Mouse (Mus musculus) kidney, embryonic 16.5 days (tissue): ENCODE data around the gene Zfp64. TPM values are rescaled to one million over a fixed set of nuclear protein-coding genes. Genes with fewer than 3 reads are reported as not detected.
A peak's percentile ranks its signal among the peaks of the same experiment; 100 is the strongest.

Experiments used
- ATAC-seq: fragments of 200-750 bp; cut with Nextera tagmentation; 2 replicates; pipeline ENCODE4 v1.8.0; 2017; ENCODE audit warnings: moderate TSS enrichment; ENCODE audit not compliant: low FRiP score, low TSS enrichment
- H3K27ac ChIP-seq: fragments of 300-500 bp; sonication (generic); 2 replicates; pipeline ENCODE4 v1.5.1; 2014; ENCODE audit warnings: low read length
- H3K27me3 ChIP-seq: fragments of 300-500 bp; sonication (generic); 2 replicates; pipeline ENCODE4 v1.6.1; 2014; ENCODE audit warnings: low read length, control low read depth, mixed read lengths; ENCODE audit not compliant: insufficient read depth
- H3K36me3 ChIP-seq: fragments of 300-500 bp; sonication (generic); 2 replicates; pipeline ENCODE4 v1.6.1; 2014; ENCODE audit warnings: low read length, control low read depth, mixed read lengths; ENCODE audit not compliant: insufficient read depth
- H3K4me1 ChIP-seq: fragments of 300-500 bp; sonication (generic); 2 replicates; pipeline ENCODE4 v1.6.1; 2014; ENCODE audit warnings: low read length, control low read depth, mixed read lengths; ENCODE audit not compliant: insufficient read depth
- H3K4me2 ChIP-seq: fragments of 300-500 bp; sonication (generic); replicated peaks from 2 replicates; pipeline ENCODE4 v1.6.1; 2014; ENCODE audit warnings: low read depth, low read length
- H3K4me3 ChIP-seq: fragments of 300-500 bp; sonication (generic); 2 replicates; pipeline ENCODE4 v1.5.1; 2014; ENCODE audit warnings: mild to moderate bottlenecking, low read length
- H3K9ac ChIP-seq: fragments of 300-500 bp; sonication (generic); replicated peaks from 2 replicates; pipeline ENCODE4 v1.6.1; 2014; ENCODE audit warnings: low read length
- H3K9me3 ChIP-seq: fragments of 300-500 bp; sonication (generic); 2 replicates; pipeline ENCODE4 v1.6.1; 2016; ENCODE audit warnings: low read length, control low read depth
- WGBS: fragments of 180-500 bp; shearing (Covaris S2); extraction: QIAGEN DNeasy Blood & Tissue Kit; methylation state at CpG from one replicate; pipeline ENCODE4 v1.1.7; 2014; 5-methylcytosine and 5-hydroxymethylcytosine counted together
- polyA plus RNA-seq: library from polyadenylated mRNA; unstranded; fragments of >200 nt; fragmentation: Nextera tagmentation; extraction: Ambion mirVana; gene quantifications from 2 replicates; pipeline ENCODE4 v1.2.1, GENCODE M21; 2015

Zfp64 gene
- polyA plus RNA-seq, 1 experiment from 2014 or later: 30.1 TPM

DNA sequence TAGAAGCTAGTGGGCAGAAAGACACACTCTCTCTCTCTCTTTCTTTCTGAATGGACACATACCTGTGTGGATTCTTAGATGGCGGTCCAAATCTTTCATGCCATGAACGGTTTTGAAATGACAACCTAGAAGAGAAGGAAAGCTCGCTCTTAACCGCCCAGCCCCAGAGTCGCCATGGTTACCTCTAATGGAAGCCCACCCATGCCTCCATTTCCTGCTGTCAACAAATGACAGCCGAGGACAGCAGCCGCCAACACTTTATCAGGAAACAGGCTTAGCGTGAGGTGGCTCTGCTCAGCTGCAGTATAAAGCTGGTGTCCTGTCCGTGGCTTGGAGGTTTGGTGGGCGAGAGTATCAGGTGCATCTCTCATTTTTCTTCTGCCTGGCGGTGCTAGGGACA lies 49.4 kb downstream of the Zfp64 start:
- peaks cover 9% of the 10 kb centered on the region for H3K27me3 ChIP-seq
- no peak overlapping the region for H3K9ac ChIP-seq
- ATAC-seq: no peak
- 58% methylated on average over 11 of the region's 11 CpGs for WGBS
- H3K4me3 ChIP-seq: no peak overlapping the region
- H3K36me3 ChIP-seq: no peaks in the 10 kb centered on the region
- no peaks in the 10 kb centered on the region for H3K9me3 ChIP-seq
- H3K4me1 ChIP-seq: peaks cover 3% of the 10 kb centered on the region
- no peak overlapping the region for H3K27ac ChIP-seq
- H3K4me2 ChIP-seq: no peak overlapping the region

GRCm38 (mm10) chr2:168904846-168905245 lies 50.5 kb downstream of the Zfp64 start:
- H3K36me3 ChIP-seq: no peaks in the 10 kb centered on the region
- H3K9ac ChIP-seq: no peak overlapping the region
- no peaks in the 10 kb centered on the region for H3K4me1 ChIP-seq
- no peak overlapping the region for H3K4me2 ChIP-seq
- H3K27ac ChIP-seq: no peak overlapping the region
- ATAC-seq: no peak
- WGBS: 78% methylated on average over 3 of the region's 3 CpGs
- H3K27me3 ChIP-seq: no peaks in the 10 kb centered on the region
- H3K4me3 ChIP-seq: no peak overlapping the region
- H3K9me3 ChIP-seq: no peaks in the 10 kb centered on the region

- H3K4me3 ChIP-seq: no peak overlapping the region
- WGBS: 16% methylated on average over 9 of the region's 9 CpGs
These were observed 51.2 kb downstream of the Zfp64 start for GRCm38 (mm10) chr2:168904188-168904587.

GRCm38 (mm10) chr2:168902634-168903033 lies 52.8 kb downstream of the Zfp64 start:
- WGBS: 31% methylated on average over 8 of the region's 8 CpGs
- ATAC-seq: no peak

More at GRCm38 (mm10) chr2:168904188-168904587, 51.2 kb downstream of the Zfp64 start:
- no peak overlapping the region for H3K9ac ChIP-seq
- no peak overlapping the region for H3K27ac ChIP-seq
- no peaks in the 10 kb centered on the region for H3K36me3 ChIP-seq
- ATAC-seq: peak; percentile 67; the same call in 1 of the 2 replicates
- H3K4me1 ChIP-seq: no peaks in the 10 kb centered on the region
- H3K27me3 ChIP-seq: no peaks in the 10 kb centered on the region
- no peaks in the 10 kb centered on the region for H3K9me3 ChIP-seq
- no peak overlapping the region for H3K4me2 ChIP-seq

GRCm38 (mm10) chr2:168897906-168898305 lies 57.5 kb downstream of the Zfp64 start:
- no peak for ATAC-seq
- whole genome bisulfite sequencing: 77% methylated on average over 7 of the region's 7 CpGs
- Histone ChIP-seq H3K4me1 (no peaks in the 10 kb centered on the region), H3K27ac (no peak overlapping the region), H3K9ac (no peak overlapping the region), H3K4me3 (no peak overlapping the region), H3K27me3 (no peaks in the 10 kb centered on the region), H3K9me3 (no peaks in the 10 kb centered on the region), H3K36me3 (no peaks in the 10 kb centered on the region), H3K4me2 (no peak overlapping the region)

More at GRCm38 (mm10) chr2:168902634-168903033, 52.8 kb downstream of the Zfp64 start:
- Histone ChIP-seq H3K9me3 (no peaks in the 10 kb centered on the region), H3K4me1 (no peaks in the 10 kb centered on the region), H3K27me3 (no peaks in the 10 kb centered on the region), H3K36me3 (no peaks in the 10 kb centered on the region), H3K9ac (no peak overlapping the region), H3K4me2 (no peak overlapping the region), H3K4me3 (no peak overlapping the region), H3K27ac (no peak overlapping the region)

GRCm38 (mm10) chr2:168895531-168895930 lies 59.9 kb downstream of the Zfp64 start:
- Histone ChIP-seq H3K36me3 (no peaks in the 10 kb centered on the region), H3K27me3 (no peaks in the 10 kb centered on the region), H3K9ac (no peak overlapping the region), H3K4me1 (no peaks in the 10 kb centered on the region), H3K4me2 (no peak overlapping the region), H3K27ac (no peak overlapping the region), H3K9me3 (no peaks in the 10 kb centered on the region), H3K4me3 (no peak overlapping the region)
- WGBS: 86% methylated on average over 8 of the region's 8 CpGs
- ATAC-seq: no peak

DNA sequence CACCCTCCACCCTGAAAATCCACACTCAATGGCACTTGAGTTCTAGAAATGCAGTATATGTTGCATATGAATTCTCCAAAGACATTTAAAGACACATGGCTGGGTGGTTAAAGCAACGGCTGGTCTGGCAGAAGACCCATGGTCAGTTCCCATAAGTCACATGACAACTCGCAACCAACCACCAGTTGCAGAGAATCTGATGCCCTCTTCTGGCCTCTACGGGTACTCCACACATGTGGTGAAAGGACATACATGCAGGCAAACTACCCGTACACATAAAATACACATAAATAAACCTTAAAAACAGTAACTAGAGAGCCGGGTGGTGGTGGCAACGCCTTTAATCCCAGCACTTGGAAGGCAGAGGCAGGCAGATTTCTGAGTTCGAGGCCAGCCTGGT lies 60.6 kb downstream of the Zfp64 start:
- Histone ChIP-seq H3K27me3 (no peaks in the 10 kb centered on the region), H3K4me1 (no peaks in the 10 kb centered on the region), H3K36me3 (no peaks in the 10 kb centered on the region), H3K4me2 (no peak overlapping the region), H3K9me3 (no peaks in the 10 kb centered on the region), H3K9ac (no peak overlapping the region), H3K27ac (no peak overlapping the region), H3K4me3 (no peak overlapping the region)
- WGBS: 90% methylated on average over 7 of the region's 7 CpGs
- ATAC-seq: no peak

DNA sequence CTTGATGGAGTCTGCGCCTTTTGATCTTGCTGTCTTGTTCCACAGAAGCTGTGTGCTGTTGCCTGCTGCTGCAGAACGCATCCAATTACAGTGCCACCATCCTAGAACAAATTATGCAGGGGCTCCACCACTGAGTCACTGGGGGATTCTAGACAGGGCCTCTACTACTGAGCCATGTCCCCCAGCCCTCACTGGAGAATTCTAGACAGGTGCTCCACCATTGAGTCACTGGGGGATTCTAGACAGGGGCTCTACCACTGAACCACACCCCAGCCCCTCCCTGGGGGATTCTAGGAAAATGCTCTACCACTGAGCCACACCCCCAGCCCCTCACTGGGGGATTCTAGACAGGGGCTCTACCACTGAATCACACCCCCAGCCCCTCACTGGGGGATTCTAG lies 63.3 kb downstream of the Zfp64 start:
- H3K36me3 ChIP-seq: no peaks in the 10 kb centered on the region
- H3K4me2 ChIP-seq: no peak overlapping the region
- no peak overlapping the region for H3K27ac ChIP-seq
- no peaks in the 10 kb centered on the region for H3K9me3 ChIP-seq
- 74% methylated on average over 2 of the region's 2 CpGs for WGBS
- no peaks in the 10 kb centered on the region for H3K27me3 ChIP-seq
- no peak overlapping the region for H3K9ac ChIP-seq
- no peaks in the 10 kb centered on the region for H3K4me1 ChIP-seq
- H3K4me3 ChIP-seq: no peak overlapping the region
- no peak for ATAC-seq

- H3K9me3 ChIP-seq: peaks cover 2% of the 10 kb centered on the region; the same call in 1 of the 2 replicates
- no peak overlapping the region for H3K4me3 ChIP-seq
- no peaks in the 10 kb centered on the region for H3K4me1 ChIP-seq
- no peak overlapping the region for H3K9ac ChIP-seq
- H3K27me3 ChIP-seq: no peaks in the 10 kb centered on the region
- WGBS: 59% methylated on average over 8 of the region's 8 CpGs
- no peak overlapping the region for H3K4me2 ChIP-seq
- H3K36me3 ChIP-seq: no peaks in the 10 kb centered on the region
- no peak for ATAC-seq
- H3K27ac ChIP-seq: no peak overlapping the region
These were observed 70.7 kb downstream of the Zfp64 start for GRCm38 (mm10) chr2:168884641-168885040.

- Histone ChIP-seq H3K4me2 (no peak overlapping the region), H3K4me1 (no peaks in the 10 kb centered on the region), H3K36me3 (no peaks in the 10 kb centered on the region), H3K4me3 (no peak overlapping the region), H3K27me3 (no peaks in the 10 kb centered on the region), H3K27ac (no peak overlapping the region), H3K9me3 (peaks cover 4% of the 10 kb centered on the region; the same call in 1 of the 2 replicates), H3K9ac (no peak overlapping the region)
- no peak for ATAC-seq
- 90% methylated on average over 1 of the region's 1 CpGs for WGBS
These were observed 72.4 kb downstream of the Zfp64 start for GRCm38 (mm10) chr2:168882997-168883396.
